Mouse (Mus musculus): ENCODE results near the gene Pradc1.

The Pradc1 gene

GRCm38 (mm10) chr6:85451664-85452410 is at the start of gene Pradc1:
Pradc1 (minus strand) TSS chr6:85451970.
- peak; percentile 74 for ATAC-seq (ENCODE audit: low TSS enrichment)

- ATAC-seq (ENCODE audit: low TSS enrichment) = no peak
Observed at GRCm38 (mm10) chr6:85500416-85500815, 48.6 kb upstream of the Pradc1 start.

GRCm38 (mm10) chr6:85498147-85498546 is 46.4 kb upstream of the Pradc1 start:
- no peak for ATAC-seq (ENCODE audit: low TSS enrichment)

- no peak for ATAC-seq (ENCODE audit: low TSS enrichment)
Observed at GRCm38 (mm10) chr6:85496976-85497375, 45.2 kb upstream of the Pradc1 start.

GRCm38 (mm10) chr6:85491606-85492005 is 39.8 kb upstream of the Pradc1 start:
- no peak for ATAC-seq (ENCODE audit: low TSS enrichment)

- peak; percentile 60; the same call in 1 of the 2 replicates for ATAC-seq (ENCODE audit: low TSS enrichment)
Observed at GRCm38 (mm10) chr6:85490252-85490651, 38.5 kb upstream of the Pradc1 start.

- no peak for ATAC-seq (ENCODE audit: low TSS enrichment)
Observed at GRCm38 (mm10) chr6:85489717-85490116, 37.9 kb upstream of the Pradc1 start.

GRCm38 (mm10) chr6:85488510-85488909 is 36.7 kb upstream of the Pradc1 start:
- ATAC-seq (ENCODE audit: low TSS enrichment) = no peak

GRCm38 (mm10) chr6:85485738-85486137 is 34.0 kb upstream of the Pradc1 start:
- no peak for ATAC-seq (ENCODE audit: low TSS enrichment)

GRCm38 (mm10) chr6:85483843-85484721 is 32.3 kb upstream of the Pradc1 start:
- peak; percentile 32; the same call in 1 of the 2 replicates for ATAC-seq (ENCODE audit: low TSS enrichment)

- no peak for ATAC-seq (ENCODE audit: low TSS enrichment)
Observed at GRCm38 (mm10) chr6:85480685-85481084, 28.9 kb upstream of the Pradc1 start.

GRCm38 (mm10) chr6:85479979-85480378 is 28.2 kb upstream of the Pradc1 start:
- ATAC-seq (ENCODE audit: low TSS enrichment) = peak; percentile 46

GRCm38 (mm10) chr6:85478416-85478815 is 26.6 kb upstream of the Pradc1 start:
- no peak for ATAC-seq (ENCODE audit: low TSS enrichment)

GRCm38 (mm10) chr6:85477366-85477917 is 25.7 kb upstream of the Pradc1 start:
- ATAC-seq (ENCODE audit: low TSS enrichment) = no peak

GRCm38 (mm10) chr6:85475581-85475980 is 23.8 kb upstream of the Pradc1 start:
- ATAC-seq (ENCODE audit: low TSS enrichment) = no peak

- ATAC-seq (ENCODE audit: low TSS enrichment) = no peak
Observed at GRCm38 (mm10) chr6:85472542-85472941, 20.8 kb upstream of the Pradc1 start.

GRCm38 (mm10) chr6:85471962-85472361 is 20.2 kb upstream of the Pradc1 start:
- no peak for ATAC-seq (ENCODE audit: low TSS enrichment)

GRCm38 (mm10) chr6:85469660-85470430 is 18.1 kb upstream of the Pradc1 start:
- no peak for ATAC-seq (ENCODE audit: low TSS enrichment)

- ATAC-seq (ENCODE audit: low TSS enrichment) = peak; percentile 41; the same call in 1 of the 2 replicates
Observed at GRCm38 (mm10) chr6:85465381-85465780, 13.6 kb upstream of the Pradc1 start.

- ATAC-seq (ENCODE audit: low TSS enrichment) = no peak
Observed at GRCm38 (mm10) chr6:85459621-85460020, 7.9 kb upstream of the Pradc1 start.

- no peak for ATAC-seq (ENCODE audit: low TSS enrichment)
Observed at GRCm38 (mm10) chr6:85452816-85453215, 1.0 kb upstream of the Pradc1 start.

GRCm38 (mm10) chr6:85452411-85452665 is 568 bp upstream of the Pradc1 start:
- ATAC-seq (ENCODE audit: low TSS enrichment) = no peak

Data from frontal cortex, adult (tissue).